In genomic region chr8:84732996-84733395, GRCm38 (mm10) we compare ENCODE assay signal across 8 mouse cellular contexts. TPM values are rescaled to one million over a fixed set of nuclear protein-coding genes. Genes with fewer than 3 reads are reported as not detected.
DNase-seq lines count a peak whose midpoint lies in the region; ATAC-seq lines count a peak whose summit lies in the region.

No protein-coding gene starts in this region.

- peaks cover 47% of the 10 kb centered on the region for H3K4me1 ChIP-seq in kidney, embryonic 16.5 days (ENCODE audit: insufficient read depth, low read length)
- peaks cover 81% of the 10 kb centered on the region for H3K4me1 ChIP-seq in embryonic facial prominence, embryonic 13.5 days
- H3K4me1 ChIP-seq in forebrain, embryonic 15.5 days: peaks cover 100% of the 10 kb centered on the region
- H3K4me1 ChIP-seq in liver, embryonic 13.5 days (replicated peaks): peaks cover 96% of the 10 kb centered on the region

- ATAC-seq in kidney, embryonic 16.5 days (ENCODE audit: low FRiP score, low TSS enrichment): peak; percentile 42
- ATAC-seq in embryonic facial prominence, embryonic 13.5 days (ENCODE audit: insufficient number of reproducible peaks, insufficient read depth, low FRiP score, low TSS enrichment, low read depth): no peak
- ATAC-seq in forebrain, embryonic 15.5 days (replicated peaks): no peak
- ATAC-seq in liver, embryonic 13.5 days (ENCODE audit: low read depth): no peak
- no peak for ATAC-seq in activated CD4-positive, CD25-positive, alpha-beta regulatory T cell, adult 4 months

- no peaks in the 10 kb centered on the region for H3K9me3 ChIP-seq in kidney, embryonic 16.5 days (ENCODE audit: low read length)
- H3K9me3 ChIP-seq in embryonic facial prominence, embryonic 13.5 days: no peaks in the 10 kb centered on the region
- no peaks in the 10 kb centered on the region for H3K9me3 ChIP-seq in forebrain, embryonic 15.5 days
- no peaks in the 10 kb centered on the region for H3K9me3 ChIP-seq in liver, embryonic 13.5 days (replicated peaks)

- peaks cover 14% of the 10 kb centered on the region for H3K27me3 ChIP-seq in kidney, embryonic 16.5 days (ENCODE audit: insufficient read depth, low read length)
- H3K27me3 ChIP-seq in embryonic facial prominence, embryonic 13.5 days: peaks cover 14% of the 10 kb centered on the region
- no peaks in the 10 kb centered on the region for H3K27me3 ChIP-seq in forebrain, embryonic 15.5 days
- H3K27me3 ChIP-seq in liver, embryonic 13.5 days: peaks cover 34% of the 10 kb centered on the region

- no peak overlapping the region for H3K4me3 ChIP-seq in kidney, embryonic 16.5 days (ENCODE audit: low read length)
- no peak overlapping the region for H3K4me3 ChIP-seq in embryonic facial prominence, embryonic 13.5 days
- no peak overlapping the region for H3K4me3 ChIP-seq in forebrain, embryonic 15.5 days
- no peak overlapping the region for H3K4me3 ChIP-seq in liver, embryonic 13.5 days (replicated peaks)

- no peak for DNase-seq in kidney, postnatal 14 days
- DNase-seq in liver, embryonic 13.5 days: no peak
- DNase-seq in layer of hippocampus, postnatal 25 days (ENCODE audit: extremely low spot score in 1 of 2, low spot score in 1 of 2): no peak
- DNase-seq in cerebellum, adult 8-10 months: no peak

- H3K4me2 ChIP-seq in kidney, embryonic 16.5 days (replicated peaks; ENCODE audit: low read depth, low read length): no peak overlapping the region
- H3K4me2 ChIP-seq in embryonic facial prominence, embryonic 13.5 days: no peak overlapping the region
- H3K4me2 ChIP-seq in forebrain, embryonic 15.5 days (replicated peaks): 0 out of 2 replicates have a peak overlapping the region, but pooled peaks have one; percentile 0
- H3K4me2 ChIP-seq in liver, embryonic 13.5 days: no peak overlapping the region

- H3K9ac ChIP-seq in kidney, embryonic 16.5 days (replicated peaks; ENCODE audit: low read length): 0 out of 2 replicates have a peak overlapping the region, but pooled peaks have one; percentile 33
- H3K9ac ChIP-seq in embryonic facial prominence, embryonic 13.5 days: peak overlapping the region; percentile 46; the same call in 1 of the 2 replicates
- peak overlapping the region; percentile 31 for H3K9ac ChIP-seq in forebrain, embryonic 15.5 days (replicated peaks)
- H3K9ac ChIP-seq in liver, embryonic 13.5 days: no peak overlapping the region; the same call in 1 of the 2 replicates

- 22% methylated on average over 6 of the region's 6 CpGs for WGBS in kidney, embryonic 16.5 days
- WGBS in embryonic facial prominence, embryonic 13.5 days: 19% methylated on average over 6 of the region's 6 CpGs
- 61% methylated on average over 6 of the region's 6 CpGs for WGBS in forebrain, embryonic 15.5 days
- WGBS in liver, embryonic 13.5 days (ENCODE audit: insufficient replicate concordance): 66% methylated on average over 6 of the region's 6 CpGs

- no peaks in the 10 kb centered on the region for H3K36me3 ChIP-seq in kidney, embryonic 16.5 days (ENCODE audit: insufficient read depth, low read length)
- H3K36me3 ChIP-seq in embryonic facial prominence, embryonic 13.5 days: peaks cover 7% of the 10 kb centered on the region; the same call in 1 of the 2 replicates
- H3K36me3 ChIP-seq in forebrain, embryonic 15.5 days: no peaks in the 10 kb centered on the region
- no peaks in the 10 kb centered on the region for H3K36me3 ChIP-seq in liver, embryonic 13.5 days

- H3K27ac ChIP-seq in kidney, embryonic 16.5 days (ENCODE audit: low read length): peak overlapping the region; percentile 27; the same call in 1 of the 2 replicates
- H3K27ac ChIP-seq in embryonic facial prominence, embryonic 13.5 days: peak overlapping the region; percentile 22
- H3K27ac ChIP-seq in forebrain, embryonic 15.5 days (replicated peaks): peak overlapping the region; percentile 94
- H3K27ac ChIP-seq in liver, embryonic 13.5 days: peak overlapping the region; percentile 99

RNA-seq across cellular contexts. Expression of gene G430095P16Rik, which starts 10.2 kb away (rescaled TPM):
- 2.3 and 2.8 TPM in 2 replicates for polyA plus RNA-seq in kidney, embryonic 16.5 days (2015; fragmentation: Nextera tagmentation; extraction: Ambion mirVana)
- polyA plus RNA-seq in embryonic facial prominence, embryonic 13.5 days (2015; fragmentation: Nextera tagmentation; extraction: Ambion mirVana): 6.1 and 6.2 TPM in 2 replicates
- polyA plus RNA-seq in forebrain, embryonic 15.5 days (2015; fragmentation: Nextera tagmentation; extraction: Ambion mirVana): 2.7 TPM in 2 replicates
- polyA plus RNA-seq in liver, embryonic 13.5 days (2015; fragmentation: Nextera tagmentation; extraction: Ambion mirVana): 9.6 and 10.0 TPM in 2 replicates
- total RNA-seq in layer of hippocampus, postnatal 25 days (2021): not detected
- polyA plus RNA-seq in activated CD4-positive, CD25-positive, alpha-beta regulatory T cell, adult 4 months (2017; shearing (Covaris generic)): 10 to 100 TPM; 20.2 to 37.5 TPM

RNA-seq across cellular contexts. Expression of gene Lyl1, which starts 31.7 kb away (rescaled TPM):
- polyA plus RNA-seq in kidney, embryonic 16.5 days (2015; fragmentation: Nextera tagmentation; extraction: Ambion mirVana): 7.9 and 8.1 TPM in 2 replicates
- polyA plus RNA-seq in embryonic facial prominence, embryonic 13.5 days (2015; fragmentation: Nextera tagmentation; extraction: Ambion mirVana): 4.8 and 4.9 TPM in 2 replicates
- polyA plus RNA-seq in forebrain, embryonic 15.5 days (2015; fragmentation: Nextera tagmentation; extraction: Ambion mirVana): 2.1 and 2.5 TPM in 2 replicates
- polyA plus RNA-seq in liver, embryonic 13.5 days (2015; fragmentation: Nextera tagmentation; extraction: Ambion mirVana): 61.2 and 61.3 TPM in 2 replicates
- 1 to 10 TPM; 2.1 to 2.8 TPM for total RNA-seq in layer of hippocampus, postnatal 25 days (2021)
- 1 to 10 TPM in 1 of 2 experiments, under 1 TPM in 1; 0.85 to 1.2 TPM for polyA plus RNA-seq in activated CD4-positive, CD25-positive, alpha-beta regulatory T cell, adult 4 months (2017; shearing (Covaris generic))

RNA-seq across cellular contexts. Expression of gene Nacc1, which starts 45.3 kb away (rescaled TPM):
- 22.5 and 26.7 TPM in 2 replicates for polyA plus RNA-seq in kidney, embryonic 16.5 days (2015; fragmentation: Nextera tagmentation; extraction: Ambion mirVana)
- 16.3 and 16.6 TPM in 2 replicates for polyA plus RNA-seq in embryonic facial prominence, embryonic 13.5 days (2015; fragmentation: Nextera tagmentation; extraction: Ambion mirVana)
- polyA plus RNA-seq in forebrain, embryonic 15.5 days (2015; fragmentation: Nextera tagmentation; extraction: Ambion mirVana): 15.5 and 16.4 TPM in 2 replicates
- 6.9 and 7.6 TPM in 2 replicates for polyA plus RNA-seq in liver, embryonic 13.5 days (2015; fragmentation: Nextera tagmentation; extraction: Ambion mirVana)
- 10 to 100 TPM; 88.9 to 91.0 TPM for total RNA-seq in layer of hippocampus, postnatal 25 days (2021)
- 10 to 100 TPM in 1 of 2 experiments, 1 to 10 TPM in 1; 9.4 to 12.5 TPM for polyA plus RNA-seq in activated CD4-positive, CD25-positive, alpha-beta regulatory T cell, adult 4 months (2017; shearing (Covaris generic))

RNA-seq across cellular contexts. Expression of gene Trmt1, which starts 46.9 kb away (rescaled TPM):
- 81.5 and 82.9 TPM in 2 replicates for polyA plus RNA-seq in kidney, embryonic 16.5 days (2015; fragmentation: Nextera tagmentation; extraction: Ambion mirVana)
- 71.3 and 78.6 TPM in 2 replicates for polyA plus RNA-seq in embryonic facial prominence, embryonic 13.5 days (2015; fragmentation: Nextera tagmentation; extraction: Ambion mirVana)
- 62.4 and 64.0 TPM in 2 replicates for polyA plus RNA-seq in forebrain, embryonic 15.5 days (2015; fragmentation: Nextera tagmentation; extraction: Ambion mirVana)
- 45.9 and 46.8 TPM in 2 replicates for polyA plus RNA-seq in liver, embryonic 13.5 days (2015; fragmentation: Nextera tagmentation; extraction: Ambion mirVana)
- 100 to 1,000 TPM in 1 of 2 experiments, 10 to 100 TPM in 1; 83.4 to 101 TPM for total RNA-seq in layer of hippocampus, postnatal 25 days (2021)
- polyA plus RNA-seq in activated CD4-positive, CD25-positive, alpha-beta regulatory T cell, adult 4 months (2017; shearing (Covaris generic)): 10 to 100 TPM; 32.6 to 49.8 TPM

Comparison
In these comparisons a context has a peak if more than half of its experiments do, and no peak if none do; other contexts are left out.
1. H3K27ac ChIP-seq: peak in every context shown above with its lines; median percentile 99 in liver, embryonic 13.5 days; 94 in forebrain, embryonic 15.5 days; 27 in kidney, embryonic 16.5 days; 22 in embryonic facial prominence, embryonic 13.5 days.